Mouse (Mus musculus) heart, embryonic 16.5 days (tissue): ENCODE results near the gene Gp5. TPM values are rescaled to one million over a fixed set of nuclear protein-coding genes. Genes with fewer than 3 reads are reported as not detected.

Experiments
- ATAC-seq: fragments of 200-750 bp; cut with Nextera tagmentation; replicated peaks from 2 replicates; pipeline ENCODE4 v1.8.0; 2017; ENCODE audit warnings: moderate number of reproducible peaks; ENCODE audit not compliant: insufficient read depth, low FRiP score; ENCODE audit errors: extremely low read depth
- H3K27ac ChIP-seq: fragments of 300-500 bp; sonication (generic); 2 replicates; pipeline ENCODE4 v1.5.1; 2014; ENCODE audit warnings: mild to moderate bottlenecking, low read length, control low read depth, moderate library complexity
- H3K27me3 ChIP-seq: fragments of 300-500 bp; sonication (generic); 2 replicates; pipeline ENCODE4 v1.6.1; 2014; ENCODE audit warnings: low read length, mixed read lengths; ENCODE audit not compliant: control insufficient read depth, insufficient read depth
- H3K36me3 ChIP-seq: fragments of 300-500 bp; sonication (generic); 2 replicates; pipeline ENCODE4 v1.6.1; 2014; ENCODE audit not compliant: control insufficient read depth, insufficient read depth
- H3K4me1 ChIP-seq: fragments of 300-500 bp; sonication (generic); 2 replicates; pipeline ENCODE4 v1.6.1; 2014; ENCODE audit warnings: low read length, mixed read lengths; ENCODE audit not compliant: control insufficient read depth, insufficient read depth
- H3K4me2 ChIP-seq: fragments of 300-500 bp; sonication (generic); 2 replicates; pipeline ENCODE4 v1.6.1; 2014; ENCODE audit warnings: low read depth, mild to moderate bottlenecking, control low read depth, low read length
- H3K4me3 ChIP-seq: fragments of 300-500 bp; sonication (generic); 2 replicates; pipeline ENCODE4 v1.5.1; 2014; ENCODE audit warnings: mild to moderate bottlenecking, control low read depth, low read length
- H3K9ac ChIP-seq: fragments of 300-500 bp; sonication (generic); 2 replicates; pipeline ENCODE4 v1.6.1; 2014; ENCODE audit warnings: low read length, control low read depth
- H3K9me3 ChIP-seq: fragments of 300-500 bp; sonication (generic); replicated peaks from 2 replicates; pipeline ENCODE4 v1.6.1; 2016; ENCODE audit warnings: low read length; ENCODE audit not compliant: control insufficient read depth
- WGBS: fragments of 180-500 bp; shearing (Covaris S2); extraction: QIAGEN DNeasy Blood & Tissue Kit; methylation state at CpG from one replicate; pipeline ENCODE4 v1.1.7; 2014; 5-methylcytosine and 5-hydroxymethylcytosine counted together
- polyA plus RNA-seq: library from polyadenylated mRNA; unstranded; fragments of >200 nt; fragmentation: Nextera tagmentation; extraction: Ambion mirVana; gene quantifications from 2 replicates; pipeline ENCODE4 v1.2.1, GENCODE M21; 2015

The Gp5 gene
- polyA plus RNA-seq, 1 experiment from 2014 or later: 0.97 TPM

DNA sequence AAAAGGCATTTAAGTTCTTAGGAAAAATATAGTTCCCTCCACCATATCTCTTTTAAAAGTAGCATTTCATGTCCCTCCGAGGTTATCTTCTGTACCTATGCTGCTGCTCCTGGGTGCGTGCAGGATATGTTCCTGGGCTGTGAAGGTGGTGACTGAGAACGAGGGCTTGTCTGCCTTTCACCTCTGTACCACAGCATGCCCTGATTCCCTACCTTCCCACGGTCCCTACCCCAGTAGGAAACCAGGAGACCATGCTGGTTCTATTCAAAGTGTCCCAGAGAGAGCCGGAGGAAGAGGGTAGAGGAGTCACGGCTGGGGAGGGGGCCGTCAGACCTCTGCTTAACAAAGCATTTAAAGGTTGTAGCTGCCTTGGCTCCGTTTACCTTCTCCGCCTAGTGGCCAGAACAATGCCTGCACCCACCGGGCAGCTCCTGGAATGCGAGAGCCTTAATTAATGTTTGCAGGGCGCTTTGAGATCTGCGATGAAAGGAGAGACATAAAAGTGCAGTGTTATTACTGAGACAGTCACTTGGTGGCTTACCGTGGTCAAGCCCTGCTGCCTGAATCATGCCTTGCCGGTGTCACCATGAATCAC is 26.7 kb downstream of the Gp5 start:
- no peak overlapping the region for H3K27ac ChIP-seq
- 2% methylated on average over 15 of the region's 15 CpGs for WGBS
- H3K4me1 ChIP-seq: peaks cover 12% of the 10 kb centered on the region
- ATAC-seq: no peak
- H3K4me2 ChIP-seq: peak overlapping the region; percentile 56
- no peak overlapping the region for H3K9ac ChIP-seq
- H3K4me3 ChIP-seq: peak overlapping the region; percentile 29
- H3K36me3 ChIP-seq: no peaks in the 10 kb centered on the region
- no peaks in the 10 kb centered on the region for H3K9me3 ChIP-seq
- peaks cover 32% of the 10 kb centered on the region for H3K27me3 ChIP-seq

DNA sequence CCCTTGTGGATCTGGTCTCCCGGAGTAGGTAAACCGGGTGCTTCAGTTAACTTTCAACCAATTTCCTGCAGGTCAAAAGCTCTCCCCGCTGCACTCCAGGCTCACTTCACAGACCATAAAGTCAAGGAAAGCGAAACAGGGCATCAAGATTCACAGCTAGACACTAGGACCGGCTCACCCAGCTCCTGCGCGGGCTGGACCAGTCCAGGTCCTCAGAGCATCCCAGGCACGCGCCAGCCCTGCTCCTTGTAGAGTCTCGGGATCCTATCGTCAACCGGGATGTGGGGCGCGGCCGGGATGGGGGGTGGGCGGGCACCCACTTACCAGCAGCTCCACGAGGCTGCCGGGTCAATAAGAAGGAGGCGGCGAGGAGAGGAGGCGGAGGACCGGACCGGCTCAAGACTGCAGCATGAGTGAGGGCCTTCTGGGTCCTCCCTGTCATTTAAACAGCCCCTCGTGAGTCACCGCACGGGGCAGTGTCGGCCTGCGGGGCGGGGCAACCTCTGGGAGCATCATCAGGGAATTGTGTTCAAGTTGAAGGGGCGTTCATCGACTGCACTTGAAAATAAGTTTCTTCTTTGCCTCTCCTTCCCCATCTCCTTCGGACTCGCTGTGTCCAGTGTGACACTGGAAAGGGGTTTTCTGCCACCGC is 27.6 kb downstream of the Gp5 start, which contains the start of gene Lrrc15:
Lrrc15 (minus strand) TSS at position 413 of the 652 bp plus-strand sequence.
- no peaks in the 10 kb centered on the region for H3K9me3 ChIP-seq
- H3K27ac ChIP-seq: no peak within 1 kb of the TSS
- peaks cover 32% of the 10 kb centered on the region for H3K27me3 ChIP-seq
- peak within 1 kb of the TSS; percentile 29 for H3K4me3 ChIP-seq
- H3K36me3 ChIP-seq: no peaks in the 10 kb centered on the region
- WGBS: 8% methylated on average over 34 of the region's 34 CpGs
- no peak for ATAC-seq
- peak within 1 kb of the TSS; percentile 60 for H3K4me2 ChIP-seq
- H3K4me1 ChIP-seq: peaks cover 12% of the 10 kb centered on the region
- H3K9ac ChIP-seq: peak within 1 kb of the TSS; percentile 33; the same call in 1 of the 2 replicates

DNA sequence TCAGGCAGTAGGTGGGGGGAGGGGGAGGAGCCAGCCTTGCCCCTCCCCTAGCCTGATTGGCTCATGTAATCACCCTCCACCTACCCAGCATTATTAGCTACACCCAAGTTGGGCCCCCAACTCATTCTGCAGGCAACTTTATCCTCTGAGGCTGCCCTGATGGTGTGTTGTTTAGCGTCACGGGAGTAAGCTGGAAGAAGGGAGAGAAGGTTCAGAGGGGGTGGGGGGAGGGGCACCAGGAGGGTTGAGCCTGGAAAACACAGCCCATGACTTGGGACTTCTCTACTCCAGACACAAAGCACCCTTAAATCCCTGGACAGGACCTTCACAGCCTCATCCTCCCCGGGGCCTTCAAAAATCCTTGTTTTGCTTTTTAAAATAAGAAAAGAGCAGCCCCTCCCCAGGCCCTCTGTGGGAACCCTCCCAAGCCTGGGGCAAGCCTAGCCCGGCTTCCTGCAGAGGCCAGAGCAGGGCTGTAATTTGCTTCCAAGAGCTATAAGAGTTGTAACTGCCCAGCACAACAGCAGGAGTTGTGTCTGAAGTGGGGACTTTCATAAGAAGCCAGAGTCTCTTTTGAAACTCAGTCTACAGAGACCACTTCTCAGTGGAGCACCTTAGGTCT is 29.8 kb downstream of the Gp5 start:
- ATAC-seq: no peak
- Histone ChIP-seq H3K9ac (no peak overlapping the region), H3K27ac (no peak overlapping the region), H3K36me3 (no peaks in the 10 kb centered on the region), H3K27me3 (peaks cover 28% of the 10 kb centered on the region), H3K4me1 (peaks cover 14% of the 10 kb centered on the region), H3K4me2 (no peak overlapping the region), H3K4me3 (no peak overlapping the region), H3K9me3 (no peaks in the 10 kb centered on the region)
- WGBS: 24% methylated on average over 4 of the region's 4 CpGs

DNA sequence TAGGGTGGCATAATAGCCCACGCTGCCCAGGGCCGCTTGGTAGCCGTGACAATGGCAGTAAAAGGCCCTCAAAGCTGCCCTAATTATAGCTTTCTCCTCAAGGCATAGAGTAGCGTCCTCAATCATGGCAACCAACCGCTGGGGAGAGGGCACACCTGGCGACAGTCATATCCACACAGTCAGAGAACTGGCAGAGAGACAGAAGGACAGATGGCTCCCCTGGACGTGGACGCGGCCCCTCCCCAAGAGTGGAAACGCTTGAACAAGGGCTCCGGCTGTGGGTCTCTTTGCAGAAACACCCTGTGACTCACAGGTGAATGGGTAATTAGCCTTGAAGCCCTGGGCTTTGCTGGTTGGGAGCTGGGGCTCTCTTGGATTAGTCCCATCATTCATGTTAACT is 32.2 kb downstream of the Gp5 start:
- no peak overlapping the region for H3K4me2 ChIP-seq
- H3K36me3 ChIP-seq: no peaks in the 10 kb centered on the region
- H3K9me3 ChIP-seq: no peaks in the 10 kb centered on the region
- WGBS: 83% methylated on average over 11 of the region's 11 CpGs
- no peak overlapping the region for H3K4me3 ChIP-seq
- no peak for ATAC-seq
- peaks cover 20% of the 10 kb centered on the region for H3K27me3 ChIP-seq
- H3K27ac ChIP-seq: no peak overlapping the region
- H3K9ac ChIP-seq: no peak overlapping the region
- H3K4me1 ChIP-seq: peaks cover 15% of the 10 kb centered on the region

DNA sequence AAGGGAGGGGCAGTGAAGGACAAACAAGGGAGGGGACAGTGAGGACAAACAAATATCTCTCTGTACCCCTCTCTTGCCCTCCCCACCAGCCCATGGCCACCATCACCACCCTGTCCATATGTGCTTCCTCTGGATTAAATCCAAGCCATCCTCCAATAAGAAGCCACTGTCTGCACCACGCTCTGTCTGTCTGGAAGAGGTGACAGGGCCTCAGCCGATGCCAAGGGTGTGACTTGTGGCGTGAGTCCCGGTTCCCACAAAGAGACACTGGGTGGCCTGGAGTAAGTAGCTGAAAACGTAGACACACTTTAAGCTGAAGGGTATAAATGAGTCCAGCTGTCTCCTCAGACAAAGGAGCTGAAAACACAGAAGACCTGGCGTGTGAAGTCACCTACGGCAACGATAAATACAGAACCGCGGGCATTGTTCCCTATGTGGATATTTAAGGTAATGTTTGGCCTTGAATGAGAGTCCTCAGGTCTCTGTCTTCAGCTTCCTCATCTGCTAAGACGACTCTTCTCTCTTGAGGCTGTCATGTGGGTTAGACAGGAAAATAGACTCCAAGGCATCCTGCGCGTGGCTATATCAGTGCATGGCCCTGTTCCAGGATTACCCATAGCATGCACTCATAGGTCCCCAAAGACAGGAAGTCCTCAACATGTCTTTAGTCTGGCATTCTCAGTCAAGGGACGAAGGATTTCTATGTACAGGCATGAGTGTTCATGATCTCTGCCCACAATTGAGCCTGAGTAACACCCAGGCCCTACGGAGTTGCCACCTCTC is 34.8 kb downstream of the Gp5 start:
- no peaks in the 10 kb centered on the region for H3K27me3 ChIP-seq
- H3K4me3 ChIP-seq: no peak overlapping the region
- H3K4me2 ChIP-seq: no peak overlapping the region
- 61% methylated on average over 15 of the region's 15 CpGs for WGBS
- ATAC-seq: no peak
- no peaks in the 10 kb centered on the region for H3K9me3 ChIP-seq
- no peak overlapping the region for H3K27ac ChIP-seq
- H3K4me1 ChIP-seq: peaks cover 13% of the 10 kb centered on the region
- H3K9ac ChIP-seq: no peak overlapping the region
- H3K36me3 ChIP-seq: no peaks in the 10 kb centered on the region

DNA sequence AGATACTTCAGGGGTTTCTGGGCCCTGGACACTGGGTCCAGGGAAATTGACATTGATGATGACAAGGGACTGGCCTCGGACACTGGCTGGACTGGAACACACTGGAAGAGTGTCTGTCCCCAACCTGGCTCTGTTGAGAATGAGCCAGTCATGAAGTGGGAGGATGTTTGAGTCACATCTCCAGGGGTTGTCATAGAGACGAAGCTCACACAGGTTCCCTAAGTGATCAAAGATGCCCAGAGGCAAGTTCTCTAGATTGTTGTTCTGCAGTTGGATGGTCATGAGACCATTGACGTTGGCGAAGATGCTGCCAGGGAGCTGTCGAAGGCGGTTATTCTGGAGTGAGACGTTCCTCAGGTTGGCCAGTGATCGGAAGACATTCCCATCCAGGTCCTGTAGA is 37.5 kb downstream of the Gp5 start:
- Histone ChIP-seq H3K4me3 (no peak overlapping the region), H3K27me3 (no peaks in the 10 kb centered on the region), H3K4me2 (no peak overlapping the region), H3K27ac (no peak overlapping the region), H3K4me1 (peaks cover 11% of the 10 kb centered on the region), H3K9ac (no peak overlapping the region), H3K36me3 (no peaks in the 10 kb centered on the region), H3K9me3 (no peaks in the 10 kb centered on the region)
- no peak for ATAC-seq
- 92% methylated on average over 8 of the region's 8 CpGs for WGBS

DNA sequence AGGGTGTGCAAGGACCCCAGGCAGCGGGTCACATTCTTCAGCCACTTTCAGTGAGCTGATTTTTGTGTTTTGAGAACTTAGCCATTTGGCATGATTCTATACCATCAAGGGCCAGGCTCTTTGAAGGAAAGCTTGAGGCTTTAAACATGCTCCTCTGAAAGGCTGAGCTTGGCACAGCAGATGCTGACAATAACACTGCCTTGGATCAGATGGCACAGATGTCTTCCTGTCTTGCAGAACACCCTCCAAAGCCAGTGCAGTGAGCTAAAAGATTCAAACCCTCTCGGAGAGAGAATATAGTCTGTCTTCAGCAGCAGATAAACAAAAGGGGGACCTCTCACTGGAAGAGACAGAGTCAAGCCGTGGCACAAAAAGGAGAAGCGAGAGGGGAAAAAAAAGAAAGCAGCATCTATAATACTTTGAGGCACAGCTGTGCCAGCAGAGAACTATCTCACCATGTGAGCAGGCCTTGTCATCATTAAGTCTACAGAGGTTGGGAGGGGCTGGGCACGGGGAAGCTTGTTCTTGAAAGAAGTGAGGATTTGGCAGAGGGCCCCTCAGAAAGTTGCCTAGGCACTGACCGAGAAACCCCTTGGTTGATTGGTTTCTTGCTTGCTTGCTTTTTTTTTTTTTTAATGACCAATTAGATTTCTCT is 38.5 kb downstream of the Gp5 start:
- Histone ChIP-seq H3K9me3 (no peaks in the 10 kb centered on the region), H3K4me2 (no peak overlapping the region), H3K36me3 (no peaks in the 10 kb centered on the region), H3K4me3 (no peak overlapping the region), H3K27ac (no peak overlapping the region), H3K9ac (no peak overlapping the region), H3K4me1 (peaks cover 11% of the 10 kb centered on the region), H3K27me3 (no peaks in the 10 kb centered on the region)
- 67% methylated on average over 6 of the region's 6 CpGs for WGBS
- no peak for ATAC-seq

DNA sequence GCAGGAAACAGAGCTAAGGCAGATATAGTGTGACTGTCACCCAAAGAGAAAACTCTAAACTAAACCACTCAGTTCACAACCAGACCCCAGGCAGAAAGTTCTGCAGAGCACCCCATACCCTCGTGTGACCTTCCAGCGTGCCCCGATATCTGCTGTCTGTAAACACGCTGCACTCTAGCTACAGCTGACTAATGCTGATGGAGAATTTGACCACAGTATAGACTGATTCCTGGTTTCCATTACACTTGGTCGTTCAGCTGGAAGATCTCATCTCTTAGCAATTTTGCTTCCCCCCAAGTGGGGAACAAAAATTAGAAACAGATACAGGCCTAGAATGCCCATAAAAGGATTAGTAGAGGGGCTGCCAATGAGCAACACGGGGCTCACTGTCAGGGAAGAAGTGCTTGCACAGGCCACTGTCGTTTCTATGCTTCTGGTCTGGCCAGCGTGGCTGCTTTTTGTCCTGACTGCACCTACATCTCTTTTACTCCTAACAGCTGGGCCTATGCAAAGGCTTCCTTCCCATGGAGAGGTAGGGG is 39.3 kb downstream of the Gp5 start:
- Histone ChIP-seq H3K9me3 (no peaks in the 10 kb centered on the region), H3K4me3 (no peak overlapping the region), H3K4me1 (peaks cover 11% of the 10 kb centered on the region), H3K27ac (no peak overlapping the region), H3K4me2 (no peak overlapping the region), H3K36me3 (no peaks in the 10 kb centered on the region), H3K27me3 (no peaks in the 10 kb centered on the region), H3K9ac (no peak overlapping the region)
- 55% methylated on average over 8 of the region's 8 CpGs for WGBS
- ATAC-seq: no peak
